Mouse (Mus musculus) hindbrain, embryonic 11.5 days (tissue): Measurements from ENCODE around the gene Tigd2. TPM values are rescaled to one million over a fixed set of nuclear protein-coding genes. Genes with fewer than 3 reads are reported as not detected.

Source experiments
- ATAC-seq: fragments of 200-750 bp; cut with Nextera tagmentation; 2 replicates; pipeline ENCODE4 v1.8.0; 2017; ENCODE audit warnings: mild to moderate bottlenecking, moderate TSS enrichment, moderate library complexity; ENCODE audit not compliant: low FRiP score
- DNase-seq: peaks from one replicate; pipeline ENCODE4 v3.0.0-alpha.2; 2015; ENCODE audit warnings: low spot score
- H3K27ac ChIP-seq: fragments of 300-500 bp; sonication (generic); 2 replicates; pipeline ENCODE4 v1.5.1; 2014; ENCODE audit warnings: mild to moderate bottlenecking, low read depth, low read length
- H3K27me3 ChIP-seq: fragments of 300-500 bp; sonication (generic); 2 replicates; pipeline ENCODE4 v1.6.1; 2014; ENCODE audit warnings: mild to moderate bottlenecking, low read length, moderate library complexity, mixed read lengths; ENCODE audit not compliant: control insufficient read depth, insufficient read depth
- H3K36me3 ChIP-seq: fragments of 300-500 bp; sonication (generic); 2 replicates; pipeline ENCODE4 v1.6.1; 2014; ENCODE audit warnings: mild to moderate bottlenecking, low read length, moderate library complexity, mixed read lengths; ENCODE audit not compliant: control insufficient read depth, insufficient read depth
- H3K4me1 ChIP-seq: fragments of 300-500 bp; sonication (generic); replicated peaks from 2 replicates; pipeline ENCODE4 v1.6.1; 2014; ENCODE audit warnings: low read length, mixed read lengths; ENCODE audit not compliant: control insufficient read depth, insufficient read depth
- H3K4me2 ChIP-seq: fragments of 300-500 bp; sonication (generic); replicated peaks from 2 replicates; pipeline ENCODE4 v1.6.1; 2014; ENCODE audit warnings: mild to moderate bottlenecking, low read depth, low read length
- H3K4me3 ChIP-seq: fragments of 300-500 bp; sonication (generic); 2 replicates; pipeline ENCODE4 v1.5.1; 2014; ENCODE audit warnings: low read depth, low read length
- H3K9ac ChIP-seq: fragments of 300-500 bp; sonication (generic); 2 replicates; pipeline ENCODE4 v1.6.1; 2014; ENCODE audit warnings: low read depth, low read length
- H3K9me3 ChIP-seq: fragments of 300-500 bp; sonication (generic); 2 replicates; pipeline ENCODE4 v1.6.1; 2016; ENCODE audit warnings: low read length; ENCODE audit not compliant: control insufficient read depth
- WGBS: fragments of 180-500 bp; shearing (Covaris S2); extraction: QIAGEN DNeasy Blood & Tissue Kit; methylation state at CpG from one replicate; pipeline ENCODE4 v1.1.7; 2014; 5-methylcytosine and 5-hydroxymethylcytosine counted together
- polyA plus RNA-seq: library from polyadenylated mRNA; unstranded; fragments of >200 nt; fragmentation: Nextera tagmentation; extraction: Ambion mirVana; gene quantifications from 2 replicates; pipeline ENCODE4 v1.2.1, GENCODE M21; 2014

The Tigd2 gene
- polyA plus RNA-seq, 1 experiment from 2014 or later: 10.2 TPM

- no peak overlapping the region for H3K4me2 ChIP-seq
- 0 out of 2 replicates have a peak, but pooled peaks cover 2% of the 10 kb centered on the region for H3K4me1 ChIP-seq
- 88% methylated on average over 1 of the region's 1 CpGs for WGBS
- no peak for DNase-seq
- no peaks in the 10 kb centered on the region for H3K27me3 ChIP-seq
- no peak for ATAC-seq
- H3K9me3 ChIP-seq: no peaks in the 10 kb centered on the region
- H3K36me3 ChIP-seq: no peaks in the 10 kb centered on the region
- no peak overlapping the region for H3K4me3 ChIP-seq
- H3K9ac ChIP-seq: no peak overlapping the region
- H3K27ac ChIP-seq: no peak overlapping the region
Measured at GRCm38 (mm10) chr6:59207561-59207960, 1.1 kb upstream of the Tigd2 start.

- 0 out of 2 replicates have a peak, but pooled peaks cover 2% of the 10 kb centered on the region for H3K4me1 ChIP-seq
- H3K36me3 ChIP-seq: no peaks in the 10 kb centered on the region
- no peak overlapping the region; the same call in 1 of the 2 replicates for H3K27ac ChIP-seq
- peak overlapping the region; percentile 46 for H3K4me2 ChIP-seq
- H3K9ac ChIP-seq: peak overlapping the region; percentile 77
- no peaks in the 10 kb centered on the region for H3K27me3 ChIP-seq
- DNase-seq (no peak), ATAC-seq (peak; percentile 72)
- H3K9me3 ChIP-seq: no peaks in the 10 kb centered on the region
- peak overlapping the region; percentile 59 for H3K4me3 ChIP-seq
- 46% methylated on average over 5 of the region's 5 CpGs for WGBS
Measured at GRCm38 (mm10) chr6:59209299-59209707, 633 bp downstream of the Tigd2 start.

- no peak for DNase-seq
- Histone ChIP-seq H3K4me3 (no peak overlapping the region), H3K36me3 (no peaks in the 10 kb centered on the region), H3K4me2 (no peak overlapping the region), H3K27me3 (no peaks in the 10 kb centered on the region), H3K27ac (no peak overlapping the region), H3K4me1 (no peaks in the 10 kb centered on the region), H3K9ac (no peak overlapping the region), H3K9me3 (no peaks in the 10 kb centered on the region)
- ATAC-seq: no peak
Measured at GRCm38 (mm10) chr6:59233191-59233590, 24.5 kb downstream of the Tigd2 start.

GRCm38 (mm10) chr6:59233651-59234050 lies 25.0 kb downstream of the Tigd2 start:
- no peaks in the 10 kb centered on the region for H3K4me1 ChIP-seq
- no peak overlapping the region for H3K4me2 ChIP-seq
- no peak overlapping the region for H3K9ac ChIP-seq
- H3K4me3 ChIP-seq: no peak overlapping the region
- H3K36me3 ChIP-seq: no peaks in the 10 kb centered on the region
- no peak overlapping the region for H3K27ac ChIP-seq
- no peaks in the 10 kb centered on the region for H3K27me3 ChIP-seq
- ATAC-seq (no peak), DNase-seq (no peak)
- no peaks in the 10 kb centered on the region for H3K9me3 ChIP-seq

- H3K27me3 ChIP-seq: no peaks in the 10 kb centered on the region
- H3K4me1 ChIP-seq: no peaks in the 10 kb centered on the region
- no peaks in the 10 kb centered on the region for H3K9me3 ChIP-seq
- H3K4me3 ChIP-seq: no peak overlapping the region
- H3K9ac ChIP-seq: no peak overlapping the region
- DNase-seq (peak; percentile 52), ATAC-seq (no peak)
- WGBS: 44% methylated on average over 2 of the region's 2 CpGs
- H3K36me3 ChIP-seq: no peaks in the 10 kb centered on the region
- no peak overlapping the region for H3K27ac ChIP-seq
- no peak overlapping the region for H3K4me2 ChIP-seq
Measured at GRCm38 (mm10) chr6:59249675-59250074, 41.0 kb downstream of the Tigd2 start.

GRCm38 (mm10) chr6:59250536-59250935 lies 41.9 kb downstream of the Tigd2 start:
- no peak for ATAC-seq

GRCm38 (mm10) chr6:59255909-59256308 lies 47.2 kb downstream of the Tigd2 start:
- Histone ChIP-seq H3K36me3 (no peaks in the 10 kb centered on the region), H3K4me1 (no peaks in the 10 kb centered on the region), H3K27ac (no peak overlapping the region), H3K27me3 (no peaks in the 10 kb centered on the region), H3K4me2 (no peak overlapping the region), H3K9me3 (no peaks in the 10 kb centered on the region), H3K9ac (no peak overlapping the region), H3K4me3 (no peak overlapping the region)
- ATAC-seq (no peak), DNase-seq (no peak)
- WGBS: 88% methylated on average over 1 of the region's 1 CpGs

More at GRCm38 (mm10) chr6:59250536-59250935, 41.9 kb downstream of the Tigd2 start:
- Histone ChIP-seq H3K27me3 (no peaks in the 10 kb centered on the region), H3K4me2 (no peak overlapping the region), H3K36me3 (no peaks in the 10 kb centered on the region), H3K4me1 (no peaks in the 10 kb centered on the region), H3K9ac (no peak overlapping the region), H3K9me3 (no peaks in the 10 kb centered on the region), H3K4me3 (no peak overlapping the region), H3K27ac (no peak overlapping the region)
- no peak for DNase-seq

Other genes with a start within 250 kb of the Tigd2 start
- gene Fam13a, start 184.3 kb upstream of the Tigd2 start, polyA plus RNA-seq: 5.6 and 5.8 TPM in 2 replicates
- gene Gprin3, start 217.4 kb downstream of the Tigd2 start, polyA plus RNA-seq: 0.15 and 0.37 TPM in 2 replicates